ENCODE assay signal across 11 mouse cellular contexts in the genomic region with DNA sequence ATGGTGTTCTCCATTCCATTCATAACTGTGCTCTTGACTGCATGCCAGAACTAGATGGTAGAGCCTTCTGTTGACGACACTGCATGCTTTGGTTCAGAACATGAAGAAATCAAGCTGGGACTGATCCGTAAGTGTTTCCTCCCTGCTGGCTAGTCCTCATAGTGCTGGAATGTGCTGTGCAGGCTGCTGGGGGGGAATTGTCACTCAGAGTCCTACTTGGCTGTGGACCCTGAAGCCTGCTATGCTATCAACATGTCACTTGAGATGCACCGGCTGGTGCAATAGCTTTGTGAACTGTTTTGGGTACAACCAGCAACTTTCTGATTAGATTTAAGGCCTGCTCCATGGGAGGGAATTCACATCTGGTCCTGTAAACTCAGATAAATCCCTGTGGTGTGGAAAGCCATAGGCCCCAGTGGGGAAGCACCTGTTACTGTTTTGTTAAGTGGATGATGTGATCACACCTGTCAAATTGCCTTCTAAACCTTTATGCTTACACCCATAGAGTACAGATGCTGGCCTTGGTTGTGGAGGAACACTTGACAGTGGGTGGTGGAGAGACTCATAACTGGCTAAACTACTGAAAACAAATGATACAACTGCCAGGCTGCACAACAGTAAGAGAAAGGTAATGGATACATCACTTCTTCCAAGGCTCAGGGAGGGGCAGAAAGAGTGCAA. TPM values are rescaled to one million over a fixed set of nuclear protein-coding genes. Genes with fewer than 3 reads are reported as not detected.
A peak's percentile ranks its signal among the peaks of the same experiment; 100 is the strongest.
DNase-seq lines count a peak whose midpoint lies in the region; ATAC-seq lines count a peak whose summit lies in the region.
"Had no signal": no experiment of that assay in that cellular context is flagged by ENCODE, and none has a peak within 500 bp of the region (broad histone marks: within the 10 kb centered on the region; RNA-seq: fewer than 3 reads in every experiment).

No protein-coding gene starts in this region.

- no peak overlapping the region for H3K9ac ChIP-seq in heart, embryonic 12.5 days
- H3K9ac ChIP-seq in hindbrain, embryonic 14.5 days: no peak overlapping the region
- H3K9ac ChIP-seq: embryonic facial prominence, embryonic 13.5 days had no signal

- ATAC-seq in heart, embryonic 12.5 days (ENCODE audit: insufficient number of reproducible peaks, low FRiP score): no peak
- ATAC-seq in hindbrain, embryonic 14.5 days (ENCODE audit: low FRiP score): no peak

- 23% methylated on average over 3 of the region's 3 CpGs for WGBS in heart, embryonic 12.5 days
- 79% methylated on average over 3 of the region's 3 CpGs for WGBS in hindbrain, embryonic 14.5 days

- no peaks in the 10 kb centered on the region for H3K27me3 ChIP-seq in heart, embryonic 12.5 days (replicated peaks)
- no peaks in the 10 kb centered on the region for H3K27me3 ChIP-seq in hindbrain, embryonic 14.5 days (ENCODE audit: control insufficient read depth, insufficient read depth, low read length)
- H3K27me3 ChIP-seq: embryonic facial prominence, embryonic 13.5 days had no signal

- H3K27ac ChIP-seq in heart, embryonic 12.5 days (ENCODE audit: poor library complexity, severe bottlenecking): no peak overlapping the region
- H3K27ac ChIP-seq in hindbrain, embryonic 14.5 days: no peak overlapping the region
- H3K27ac ChIP-seq: embryonic facial prominence, embryonic 13.5 days had no signal

- DNase-seq in heart, adult 11 months: peak; percentile 94
- peak; percentile 19 to 29 for DNase-seq in cerebellum, adult 18-20 months
- DNase-seq in heart, postnatal 4 days: peak; percentile 55
- DNase-seq in lung, adult 18-20 months: peak; percentile 50 to 72
- DNase-seq in hindbrain, embryonic 14.5 days (ENCODE audit: low spot score): no peak
- no peak for DNase-seq in embryo, embryonic 10.5 days (ENCODE audit: low spot score)
- no peak for DNase-seq in adrenal gland, postnatal 4 days (ENCODE audit: low spot score in 2 of 2)

- H3K36me3 ChIP-seq in heart, embryonic 12.5 days: no peaks in the 10 kb centered on the region
- H3K36me3 ChIP-seq in hindbrain, embryonic 14.5 days (replicated peaks; ENCODE audit: control insufficient read depth, insufficient read depth): no peaks in the 10 kb centered on the region
- H3K36me3 ChIP-seq: embryonic facial prominence, embryonic 13.5 days had no signal

- H3K4me2 ChIP-seq in heart, embryonic 12.5 days: no peak overlapping the region
- H3K4me2 ChIP-seq in hindbrain, embryonic 14.5 days (replicated peaks): no peak overlapping the region
- H3K4me2 ChIP-seq: embryonic facial prominence, embryonic 13.5 days; liver, embryonic 11.5 days had no signal

- no peak overlapping the region for H3K4me3 ChIP-seq in heart, embryonic 12.5 days
- H3K4me3 ChIP-seq in hindbrain, embryonic 14.5 days (replicated peaks; ENCODE audit: low read length): no peak overlapping the region
- H3K4me3 ChIP-seq: embryonic facial prominence, embryonic 13.5 days had no signal

- peaks cover 10% of the 10 kb centered on the region for H3K4me1 ChIP-seq in heart, embryonic 12.5 days (replicated peaks)
- H3K4me1 ChIP-seq in hindbrain, embryonic 14.5 days (replicated peaks; ENCODE audit: control insufficient read depth, insufficient read depth, low read length): no peaks in the 10 kb centered on the region

- no peaks in the 10 kb centered on the region for H3K9me3 ChIP-seq in heart, embryonic 12.5 days (replicated peaks)
- no peaks in the 10 kb centered on the region for H3K9me3 ChIP-seq in hindbrain, embryonic 14.5 days (ENCODE audit: control insufficient read depth, low read length)
- H3K9me3 ChIP-seq: embryonic facial prominence, embryonic 13.5 days had no signal

RNA-seq across cellular contexts. Expression of a gene that starts 58.3 kb away (rescaled TPM):
- not detected in 2 replicates for polyA plus RNA-seq in heart, embryonic 12.5 days (2016; fragmentation: Nextera tagmentation; extraction: Ambion mirVana)
- total RNA-seq in heart, postnatal 4 days (2021): not detected
- polyA plus RNA-seq in hindbrain, embryonic 14.5 days (2014; fragmentation: Nextera tagmentation; extraction: Ambion mirVana): not detected in 2 replicates
- total RNA-seq in adrenal gland, postnatal 4 days (2021): not detected
- total RNA-seq: gastrocnemius, postnatal 4 days had no signal
- polyA plus RNA-seq: embryonic facial prominence, embryonic 13.5 days; liver, embryonic 11.5 days had no signal

Comparison
In these comparisons a context has a peak if more than half of its experiments do, and no peak if none do; other contexts are left out.
1. DNase-seq: peak in heart, adult 11 months (single experiment), cerebellum, adult 18-20 months (2 of 2), heart, postnatal 4 days (single experiment) and lung, adult 18-20 months (2 of 2); none in hindbrain, embryonic 14.5 days (single experiment), embryo, embryonic 10.5 days (single experiment) and adrenal gland, postnatal 4 days (0 of 2).